Mouse (Mus musculus) spleen, adult 2 months (tissue): ENCODE measurements around the gene Xpnpep1. TPM values are rescaled to one million over a fixed set of nuclear protein-coding genes. Genes with fewer than 3 reads are reported as not detected.

ENCODE experiments used
- DNase-seq, 2 experiments: peaks; one replicate each; pipeline versions ENCODE4 v3.0.0 to v3.0.0-alpha.2; 2012 to 2021; ENCODE audit warnings: low spot score in 2 of 2, low read depth in 1 of 2
- H3K27ac ChIP-seq: fragments of 200-500 bp; 2 replicates; pipeline ENCODE4 v1.5.1; 2012; ENCODE audit warnings: low read length, inconsistent platforms; ENCODE audit not compliant: insufficient read depth
- H3K27me3 ChIP-seq: fragments of 200-500 bp; 2 replicates; pipeline ENCODE4 v1.6.1; 2012; ENCODE audit warnings: mild to moderate bottlenecking, moderate library complexity, low read length, inconsistent platforms; ENCODE audit not compliant: control insufficient read depth, insufficient read depth
- H3K36me3 ChIP-seq: fragments of 200-500 bp; 2 replicates; pipeline ENCODE4 v1.6.1; 2012; ENCODE audit warnings: mild to moderate bottlenecking, low read length, inconsistent platforms; ENCODE audit not compliant: control insufficient read depth, insufficient read depth
- H3K4me1 ChIP-seq: fragments of 200-500 bp; 2 replicates; pipeline ENCODE4 v1.6.1; 2011; ENCODE audit warnings: inconsistent platforms; ENCODE audit not compliant: control insufficient read depth, insufficient read depth, insufficient read length
- H3K4me3 ChIP-seq: fragments of 200-500 bp; 2 replicates; pipeline ENCODE4 v1.5.1; 2011; ENCODE audit warnings: mild to moderate bottlenecking, inconsistent platforms; ENCODE audit not compliant: insufficient read depth, insufficient read length; ENCODE audit errors: extremely low read depth
- CTCF ChIP-seq: fragments of 200-500 bp; IDR thresholded peaks from 2 replicates; pipeline ENCODE4 v1.5.1; 2011; ENCODE audit warnings: mild to moderate bottlenecking, inconsistent platforms; ENCODE audit not compliant: insufficient read depth, insufficient read length, insufficient replicate concordance; ENCODE audit errors: extremely low read depth
- POLR2A ChIP-seq: fragments of 200-500 bp; IDR thresholded peaks from 2 replicates; pipeline ENCODE4 v1.6.1; 2011; ENCODE audit warnings: low read depth, low read length, inconsistent platforms
- WGBS: fragments of 180-500 bp; shearing (Covaris S2); methylation state at CpG from one replicate; pipeline ENCODE4 v1.1.7; 2018; 5-methylcytosine and 5-hydroxymethylcytosine counted together
- polyA plus RNA-seq: library from polyadenylated mRNA; depleted of rRNA; stranded (reverse); fragments of >200 nt; gene quantifications from 2 replicates; pipeline ENCODE4 v1.2.3, GENCODE M21; 2012

The Xpnpep1 gene
- polyA plus RNA-seq, 1 experiment, result 31.5 TPM

- no peaks in the 10 kb centered on the region for H3K4me1 ChIP-seq
- no peaks in the 10 kb centered on the region for H3K27me3 ChIP-seq
- no peak for DNase-seq
- no peak overlapping the region for H3K27ac ChIP-seq
- H3K36me3 ChIP-seq, result no peaks in the 10 kb centered on the region
- TF ChIP-seq POLR2A (no peak), CTCF (no peak)
- WGBS, result 71% methylated on average over 9 of the region's 9 CpGs
- no peak overlapping the region for H3K4me3 ChIP-seq
Measured at GRCm38 (mm10) chr19:53066531-53066930, 26.5 kb upstream of the Xpnpep1 start.

- TF ChIP-seq POLR2A, result no peak
- no peak for TF ChIP-seq CTCF
- Histone ChIP-seq H3K27me3 (no peaks in the 10 kb centered on the region), H3K36me3 (no peaks in the 10 kb centered on the region), H3K4me3 (no peak overlapping the region), H3K4me1 (no peaks in the 10 kb centered on the region), H3K27ac (no peak overlapping the region)
- 79% methylated on average over 8 of the region's 8 CpGs for WGBS
- no peak for DNase-seq
Measured at GRCm38 (mm10) chr19:53064972-53065361, 25.0 kb upstream of the Xpnpep1 start.

- Histone ChIP-seq H3K4me3 (no peak overlapping the region), H3K27ac (no peak overlapping the region), H3K27me3 (no peaks in the 10 kb centered on the region), H3K4me1 (no peaks in the 10 kb centered on the region; the same call in 1 of the 2 replicates), H3K36me3 (no peaks in the 10 kb centered on the region)
- no peak for DNase-seq
- WGBS, result 87% methylated on average over 12 of the region's 12 CpGs
- TF ChIP-seq POLR2A (no peak), CTCF (no peak)
Measured at GRCm38 (mm10) chr19:53064292-53064971, 24.4 kb upstream of the Xpnpep1 start.

GRCm38 (mm10) chr19:53062046-53062445 is 22.0 kb upstream of the Xpnpep1 start:
- DNase-seq, result no peak
- TF ChIP-seq POLR2A, result no peak
- no peak for TF ChIP-seq CTCF
- Histone ChIP-seq H3K4me3 (no peak overlapping the region), H3K27me3 (no peaks in the 10 kb centered on the region), H3K27ac (no peak overlapping the region), H3K36me3 (no peaks in the 10 kb centered on the region), H3K4me1 (no peaks in the 10 kb centered on the region; the same call in 1 of the 2 replicates)
- WGBS, result 46% methylated on average over 3 of the region's 3 CpGs

- Histone ChIP-seq H3K4me1 (no peaks in the 10 kb centered on the region; the same call in 1 of the 2 replicates), H3K4me3 (no peak overlapping the region), H3K36me3 (no peaks in the 10 kb centered on the region), H3K27me3 (no peaks in the 10 kb centered on the region), H3K27ac (no peak overlapping the region)
- no peak for DNase-seq
- TF ChIP-seq POLR2A (no peak), CTCF (no peak)
- 81% methylated on average over 16 of the region's 16 CpGs for WGBS
Measured at GRCm38 (mm10) chr19:53059344-53060111, 19.5 kb upstream of the Xpnpep1 start.

- no peak for DNase-seq
- H3K4me1 ChIP-seq, result no peaks in the 10 kb centered on the region; the same call in 1 of the 2 replicates
- no peak overlapping the region for H3K27ac ChIP-seq
- 86% methylated on average over 8 of the region's 8 CpGs for WGBS
- no peaks in the 10 kb centered on the region for H3K36me3 ChIP-seq
- TF ChIP-seq POLR2A, result no peak
- TF ChIP-seq CTCF, result no peak
- no peaks in the 10 kb centered on the region for H3K27me3 ChIP-seq
- H3K4me3 ChIP-seq, result no peak overlapping the region
Measured at GRCm38 (mm10) chr19:53058726-53059334, 18.8 kb upstream of the Xpnpep1 start.
